Mouse (Mus musculus) heart, adult 8-10 months (tissue): ENCODE data around the gene Ddah1. TPM values are rescaled to one million over a fixed set of nuclear protein-coding genes. Genes with fewer than 3 reads are reported as not detected.

Experiments used
- DNase-seq: peaks from one replicate; pipeline ENCODE4 v3.0.0; 2022; ENCODE audit warnings: low spot score
- total RNA-seq, 4 experiments: library from RNA; stranded (reverse); gene quantifications; 2 replicates each; pipeline ENCODE4 v1.2.4; 2022

Gene Ddah1
- total RNA-seq, result 1 to 10 TPM; 6.3 to 9.3 (median 7.5) TPM

GRCm38 (mm10) chr3:145758561-145759378 is at the start of gene Ddah1:
Gene Ddah1 (plus strand): TSS chr3:145758675.
- DNase-seq, result peak; percentile 36

DNA sequence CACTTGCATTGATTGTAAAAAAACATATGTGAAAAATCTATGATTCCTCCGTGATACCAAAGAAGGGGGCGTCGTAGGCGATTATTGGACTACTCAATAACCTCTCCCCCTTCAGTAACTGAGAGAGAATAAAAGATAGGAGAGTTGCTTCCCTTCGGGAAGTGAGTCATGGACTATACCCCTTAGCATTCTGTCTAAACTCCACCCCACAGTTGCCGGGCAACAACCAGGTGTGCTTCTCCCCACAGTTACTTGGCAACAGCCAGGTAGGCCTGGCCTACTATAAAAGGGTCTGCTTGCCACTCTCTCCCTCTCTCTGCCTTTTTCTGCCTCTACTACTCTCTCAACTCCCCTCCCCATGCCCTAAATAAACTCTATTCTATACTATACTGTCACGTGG is 42.6 kb upstream of the Ddah1 start:
- no peak for DNase-seq

DNA sequence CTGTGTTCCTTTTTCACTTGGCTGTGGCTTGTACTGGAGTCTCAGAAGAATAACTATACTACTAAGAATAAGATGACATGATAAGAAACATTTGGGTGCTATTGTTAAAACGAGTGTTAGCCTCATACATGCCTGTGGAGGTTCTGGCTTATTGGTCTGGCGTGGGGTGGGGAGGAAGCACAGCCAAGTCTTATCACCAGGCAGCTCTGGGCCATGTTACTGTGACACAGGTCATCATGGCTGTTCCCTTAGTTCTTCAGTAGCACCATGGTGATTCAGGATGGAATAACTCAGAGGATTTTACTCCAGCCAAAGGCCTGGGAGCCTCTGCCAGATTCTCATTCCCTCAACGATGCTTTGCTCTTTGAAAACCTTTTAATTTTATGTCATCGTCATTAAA is 38.8 kb upstream of the Ddah1 start:
- peak; percentile 22 for DNase-seq

DNA sequence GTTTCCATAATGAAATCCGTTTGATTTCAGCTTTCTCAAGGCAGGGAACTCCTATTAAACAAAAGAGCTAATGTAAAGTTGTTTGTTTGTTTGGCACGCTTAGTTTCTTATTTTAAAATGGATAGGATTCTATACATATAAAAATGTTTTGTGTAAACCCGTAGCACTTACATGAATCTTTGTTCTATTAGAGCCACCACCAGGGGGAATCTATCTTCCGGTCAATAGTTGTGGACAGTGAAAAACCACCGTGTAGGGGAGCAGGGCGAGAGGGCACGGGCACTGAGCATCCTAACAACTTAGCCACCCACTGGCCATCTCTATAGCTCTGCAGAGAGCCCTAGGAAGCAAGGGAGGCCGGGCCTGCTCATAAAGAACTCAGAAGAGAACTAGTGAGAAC is 33.4 kb upstream of the Ddah1 start:
- DNase-seq, result no peak

GRCm38 (mm10) chr3:145728336-145728735 is 30.1 kb upstream of the Ddah1 start:
- DNase-seq, result no peak

DNA sequence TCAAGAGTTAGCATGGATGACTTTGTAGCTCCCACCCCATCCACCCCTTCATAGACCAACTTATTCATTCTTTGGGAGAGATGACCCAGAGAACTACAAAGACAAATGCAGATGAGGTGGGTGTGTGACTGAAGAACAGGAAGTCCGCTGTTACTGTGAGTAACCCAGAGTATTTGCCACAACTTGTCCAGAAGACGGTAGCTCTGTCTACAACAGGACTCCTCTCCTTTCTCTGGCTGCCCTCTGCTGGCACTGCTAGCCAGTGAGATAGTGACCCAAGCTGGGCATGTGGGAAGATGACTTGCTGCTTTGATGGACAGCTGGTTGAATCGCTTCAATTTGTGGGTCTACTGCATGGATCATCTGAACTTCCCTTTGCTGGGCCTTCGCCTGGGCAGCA is 28.9 kb upstream of the Ddah1 start:
- peak; percentile 44 for DNase-seq

GRCm38 (mm10) chr3:145730092-145730491 is 28.4 kb upstream of the Ddah1 start:
- no peak for DNase-seq

- no peak for DNase-seq
These were observed 23.6 kb upstream of the Ddah1 start for GRCm38 (mm10) chr3:145734857-145735256.

DNA sequence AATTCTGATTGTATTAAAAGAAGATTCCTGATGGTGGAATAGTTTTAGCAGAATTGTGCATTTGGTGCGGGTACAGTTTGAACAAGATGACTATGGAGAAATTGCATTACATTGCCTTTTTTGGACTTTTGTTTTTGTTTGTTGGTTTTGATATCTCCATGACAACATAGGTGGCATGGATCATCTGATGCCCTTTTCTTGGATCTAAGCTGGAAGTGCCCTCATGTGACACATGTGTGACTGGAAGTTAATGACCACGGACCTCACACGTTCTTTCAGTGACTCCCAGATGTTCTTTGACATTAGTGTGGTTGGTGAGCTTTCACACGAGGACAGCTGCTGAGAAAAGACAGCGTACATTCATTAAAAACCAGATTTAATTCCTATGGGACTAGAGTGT is 21.9 kb upstream of the Ddah1 start:
- no peak for DNase-seq

DNA sequence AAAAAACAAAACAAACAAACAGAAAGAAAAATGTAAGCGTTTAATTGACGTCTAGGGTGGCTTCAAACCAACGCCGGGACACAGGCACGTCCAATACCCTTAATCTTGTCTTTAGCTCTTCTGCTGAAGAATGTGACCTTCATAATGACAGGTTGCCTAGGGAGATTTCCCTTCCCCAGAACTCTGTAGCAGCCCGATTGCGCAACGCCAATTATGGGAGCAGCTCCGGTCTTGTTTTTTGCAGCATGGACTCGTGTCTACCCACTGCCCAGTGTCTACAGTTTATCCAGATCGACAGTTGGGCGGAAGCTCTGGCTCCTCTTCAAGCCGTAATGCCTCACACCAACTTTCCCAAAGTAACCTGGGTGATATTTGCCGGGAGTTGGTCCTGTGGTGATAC is 19.8 kb upstream of the Ddah1 start:
- DNase-seq, result no peak

- no peak for DNase-seq
These were observed 18.6 kb upstream of the Ddah1 start for GRCm38 (mm10) chr3:145739904-145740303.

GRCm38 (mm10) chr3:145743050-145743449 is 15.4 kb upstream of the Ddah1 start:
- DNase-seq, result no peak

DNA sequence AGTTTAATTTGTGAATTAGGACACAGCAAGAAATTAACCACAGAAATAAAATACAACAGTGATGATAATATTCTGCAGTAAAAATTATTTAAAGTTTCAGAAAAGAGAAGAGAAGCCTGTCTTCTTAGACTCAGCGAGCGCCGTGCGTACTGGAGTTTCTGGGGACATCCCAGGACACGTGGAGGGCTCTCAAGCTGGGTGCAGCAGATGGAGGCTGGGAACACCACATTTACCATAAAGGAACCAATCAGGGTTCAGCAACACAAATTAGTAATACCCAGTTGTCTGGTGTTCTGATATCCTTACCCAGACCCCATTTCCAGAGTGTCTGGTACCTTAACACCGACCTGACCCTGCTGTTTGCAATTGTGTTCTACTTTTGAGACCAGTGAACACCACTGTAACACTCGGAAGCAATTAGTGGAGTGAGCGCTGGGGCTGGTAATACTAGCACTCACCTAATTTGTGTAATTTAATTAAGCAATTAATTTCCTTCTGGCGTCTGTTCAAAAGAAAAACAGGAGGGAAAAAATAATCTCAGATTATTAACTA is 14.9 kb upstream of the Ddah1 start:
- DNase-seq, result no peak

DNA sequence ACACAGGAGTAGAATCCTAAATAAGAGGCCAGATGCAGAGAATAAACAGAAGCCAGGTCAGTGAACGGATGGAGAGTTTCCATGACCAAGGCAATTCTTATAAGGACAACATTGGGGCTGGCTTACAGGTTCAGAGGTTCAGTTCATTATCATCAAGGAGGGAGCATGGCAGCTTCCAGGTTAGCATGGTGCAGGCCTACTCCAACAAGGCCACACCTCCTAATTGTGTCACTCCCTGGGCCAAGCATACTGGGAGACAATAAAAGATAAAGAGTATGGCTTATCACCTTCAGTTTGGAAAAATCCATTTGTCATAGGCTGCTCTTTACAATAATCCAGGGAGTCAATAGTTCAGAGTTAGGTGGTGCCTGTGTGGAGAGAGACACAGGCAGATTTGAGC is 9.8 kb upstream of the Ddah1 start:
- DNase-seq, result no peak

- DNase-seq, result no peak
These were observed 2.0 kb upstream of the Ddah1 start for GRCm38 (mm10) chr3:145756457-145756856.

GRCm38 (mm10) chr3:145757177-145757576 is 1.3 kb upstream of the Ddah1 start:
- peak; percentile 31 for DNase-seq

GRCm38 (mm10) chr3:145757844-145758243 is 631 bp upstream of the Ddah1 start:
- DNase-seq, result no peak

GRCm38 (mm10) chr3:145759379-145760209 is 1.1 kb downstream of the Ddah1 start:
- DNase-seq, result no peak

DNA sequence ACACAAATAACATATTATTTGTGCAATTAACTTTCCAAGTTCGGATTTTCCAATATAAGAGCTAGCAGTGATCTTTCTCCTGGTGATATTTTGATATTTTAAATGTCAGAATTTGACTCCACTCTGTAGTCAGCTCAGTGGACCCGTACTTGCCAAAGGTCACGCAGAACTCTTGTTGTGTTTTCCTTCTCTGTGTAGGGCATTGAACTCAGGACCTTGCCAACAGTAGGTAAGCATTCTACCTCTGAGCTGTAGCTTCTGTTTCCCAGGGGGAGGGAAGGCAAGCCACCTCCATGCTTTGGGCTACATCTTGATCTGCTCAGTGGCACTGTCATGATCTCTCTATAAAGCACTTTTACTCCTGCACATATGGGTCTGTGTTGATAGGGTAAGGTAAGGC is 2.1 kb downstream of the Ddah1 start:
- no peak for DNase-seq

- DNase-seq, result no peak
These were observed 3.2 kb downstream of the Ddah1 start for GRCm38 (mm10) chr3:145761501-145762170.

DNA sequence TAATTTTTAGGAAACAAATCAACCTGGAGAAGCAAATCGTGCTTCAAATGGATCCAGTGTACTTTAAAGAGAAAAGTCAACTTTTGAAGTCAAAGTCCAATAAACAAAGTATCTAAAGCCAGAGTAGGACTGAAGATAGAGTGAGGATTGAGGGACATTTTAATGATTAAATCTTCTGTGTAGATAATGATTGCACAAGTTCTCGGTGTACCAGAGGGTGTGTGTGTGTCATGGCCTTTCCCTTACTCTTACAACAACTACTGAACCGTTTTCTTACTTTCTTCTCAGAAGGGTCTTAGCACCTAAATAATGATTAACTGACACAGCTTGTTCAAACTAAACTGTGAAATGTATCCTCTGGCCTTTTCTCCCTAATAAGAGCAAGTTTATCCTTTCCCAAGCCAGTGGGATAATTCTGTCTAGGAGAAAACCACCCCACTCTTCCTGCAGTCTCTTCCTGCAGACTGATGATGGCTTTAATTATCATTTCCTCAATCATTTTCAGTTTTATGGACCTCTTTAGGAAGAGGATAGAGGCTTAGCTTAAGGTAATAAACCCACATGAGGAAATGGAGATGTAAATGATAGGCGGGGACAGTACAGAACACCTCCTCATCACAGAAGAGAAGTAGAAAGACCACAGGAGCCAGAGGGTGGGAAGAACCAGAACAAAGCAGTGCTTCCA is 4.6 kb downstream of the Ddah1 start:
- no peak for DNase-seq

DNA sequence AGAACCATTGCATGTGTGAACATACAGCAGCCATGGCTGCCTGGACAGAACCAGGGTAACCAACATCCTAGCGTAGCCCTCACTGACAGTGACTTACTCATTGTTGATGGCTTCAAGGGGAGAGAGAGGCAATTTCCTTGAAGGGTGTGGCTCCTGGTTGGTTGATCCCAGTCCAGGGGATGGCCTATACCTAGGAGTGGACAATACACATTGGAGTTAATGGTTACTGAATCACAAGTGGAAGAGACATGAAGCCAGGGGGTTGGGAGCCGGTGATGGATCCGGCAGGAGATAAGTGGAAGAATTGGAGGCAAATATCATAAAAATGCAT is 5.1 kb downstream of the Ddah1 start:
- no peak for DNase-seq
